Mouse (Mus musculus): Measurements from ENCODE around the gene Rab3a.
A peak's percentile ranks its signal among the peaks of the same experiment; 100 is the strongest.

The Rab3a gene

DNA sequence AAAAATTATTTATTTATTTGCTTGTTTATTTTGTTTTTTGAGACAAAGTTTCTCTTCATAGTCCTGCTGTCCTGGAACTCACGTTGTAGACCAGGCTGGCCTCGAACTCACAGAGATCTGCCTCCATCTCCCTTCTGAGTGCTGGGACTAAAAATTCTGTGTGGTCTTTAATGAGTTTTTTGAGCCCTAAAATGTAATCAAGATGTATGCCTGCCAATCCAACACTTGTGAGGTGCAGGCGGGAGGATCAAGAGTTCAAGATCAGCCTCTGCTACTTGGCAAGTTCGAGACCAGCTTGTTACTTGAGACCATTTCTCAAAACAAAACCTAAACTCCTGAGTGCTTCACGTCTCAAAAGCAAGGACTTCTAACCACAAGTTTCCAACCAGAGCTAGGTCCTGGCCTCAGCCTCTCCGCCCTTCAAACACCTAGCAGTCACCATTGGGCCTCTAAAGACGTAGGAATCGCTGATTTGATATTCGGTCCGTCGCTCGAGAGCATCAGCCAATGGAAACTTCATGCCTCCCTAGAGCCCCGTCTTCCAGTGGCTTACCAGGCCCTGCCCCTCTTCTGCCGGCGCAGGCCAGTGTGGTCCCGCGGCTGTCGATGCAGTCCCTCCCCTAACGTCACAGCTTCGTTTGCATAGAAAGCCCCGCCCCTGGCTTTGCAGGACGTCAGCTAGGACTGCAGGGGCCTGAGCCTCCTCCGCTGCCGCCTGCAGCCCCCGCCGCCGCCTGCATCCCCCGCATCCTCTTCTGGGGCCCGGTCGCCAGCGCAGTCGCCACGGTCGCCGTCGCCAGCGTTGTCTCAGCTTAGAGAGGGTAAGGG is at the start of gene Rab3a:
TSS of gene Rab3a (plus strand) at position 637 of the 828 bp plus-strand sequence.
- peak; percentile 94 for ATAC-seq (ENCODE audit: insufficient number of reproducible peaks, low FRiP score, low TSS enrichment)

DNA sequence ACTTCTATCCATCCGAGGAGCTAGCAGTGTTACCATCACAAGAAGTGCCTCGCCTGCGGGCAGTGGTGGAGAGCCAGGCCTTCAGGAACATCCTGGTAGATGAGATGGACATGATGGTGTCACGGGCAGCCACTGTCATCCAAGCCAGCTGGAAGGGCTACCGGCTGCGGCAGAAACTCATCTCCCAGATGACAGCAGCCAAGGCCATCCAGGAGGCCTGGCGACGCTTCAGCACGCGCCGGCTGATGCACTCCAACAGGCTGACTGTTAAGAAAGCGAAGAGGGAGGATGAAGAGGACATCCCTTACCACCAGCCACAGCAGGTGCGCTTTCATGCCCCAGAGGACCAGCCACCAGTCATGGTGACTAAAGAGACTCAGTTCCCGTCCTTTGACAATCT is 46.2 kb upstream of the Rab3a start:
- no peak for ATAC-seq (ENCODE audit: insufficient number of reproducible peaks, low FRiP score, low TSS enrichment)

DNA sequence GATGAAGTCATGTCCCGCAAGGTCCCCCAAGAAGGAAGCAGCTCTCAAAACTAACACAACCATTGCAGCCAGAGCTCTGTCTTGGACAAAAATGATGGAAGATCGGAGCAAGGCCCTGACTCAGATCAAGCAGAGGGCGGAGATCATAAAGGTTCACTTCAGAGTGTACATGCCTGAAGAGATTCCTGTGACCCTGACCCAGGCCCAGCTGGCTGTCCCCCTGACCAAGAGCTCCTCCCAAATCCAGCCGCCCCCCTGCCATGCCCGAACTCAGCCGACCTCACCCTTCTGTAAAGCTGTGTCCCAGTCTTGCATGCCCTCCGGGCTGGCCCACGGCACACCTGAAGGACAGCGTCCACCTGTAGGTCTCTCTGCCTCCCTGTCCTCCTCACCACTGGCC is 44.7 kb upstream of the Rab3a start:
- ATAC-seq (ENCODE audit: insufficient number of reproducible peaks, low FRiP score, low TSS enrichment), result no peak

- no peak for ATAC-seq (ENCODE audit: insufficient number of reproducible peaks, low FRiP score, low TSS enrichment)
Measured at GRCm38 (mm10) chr8:70710296-70710695, 44.2 kb upstream of the Rab3a start.

DNA sequence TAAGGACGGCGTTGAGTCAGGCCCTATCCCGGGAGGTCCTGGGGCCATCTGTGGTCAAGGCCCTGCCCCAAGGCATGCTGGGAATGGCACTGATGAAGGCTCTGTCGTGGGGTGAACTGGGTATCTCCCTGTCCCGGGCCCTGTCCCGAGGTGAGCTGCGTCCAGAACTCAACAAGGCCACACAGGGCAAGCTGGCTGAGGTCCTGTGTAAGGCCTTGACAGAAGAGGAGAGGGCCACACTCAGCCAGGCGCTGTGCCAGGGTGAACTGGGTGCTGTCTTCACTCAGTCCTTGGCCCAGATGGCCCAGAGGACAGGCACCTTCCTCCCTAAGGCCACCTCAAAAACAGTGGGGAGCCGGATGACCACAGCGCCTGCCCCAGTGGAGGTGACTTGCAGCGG is 43.4 kb upstream of the Rab3a start:
- ATAC-seq (ENCODE audit: insufficient number of reproducible peaks, low FRiP score, low TSS enrichment), result no peak

DNA sequence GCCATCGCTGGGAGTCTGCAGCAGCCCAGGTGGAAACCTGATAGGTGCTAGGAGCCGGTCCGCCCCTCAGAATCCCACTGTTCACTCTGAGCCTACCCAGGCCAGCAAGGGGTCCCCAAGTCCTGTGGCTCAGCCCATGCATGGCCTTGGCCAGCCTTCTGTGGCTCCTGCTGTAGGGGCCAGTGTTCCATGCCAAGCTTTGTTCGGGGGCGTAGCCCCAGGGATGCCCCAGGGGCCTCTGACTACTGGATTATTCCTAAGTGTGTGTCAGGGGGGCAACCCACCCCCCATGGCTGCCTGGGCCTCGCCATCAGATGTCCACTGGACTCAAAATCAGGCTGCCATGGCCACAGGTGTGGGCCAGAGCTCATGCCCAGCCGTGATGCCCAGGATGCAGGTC is 40.5 kb upstream of the Rab3a start:
- no peak for ATAC-seq (ENCODE audit: insufficient number of reproducible peaks, low FRiP score, low TSS enrichment)

DNA sequence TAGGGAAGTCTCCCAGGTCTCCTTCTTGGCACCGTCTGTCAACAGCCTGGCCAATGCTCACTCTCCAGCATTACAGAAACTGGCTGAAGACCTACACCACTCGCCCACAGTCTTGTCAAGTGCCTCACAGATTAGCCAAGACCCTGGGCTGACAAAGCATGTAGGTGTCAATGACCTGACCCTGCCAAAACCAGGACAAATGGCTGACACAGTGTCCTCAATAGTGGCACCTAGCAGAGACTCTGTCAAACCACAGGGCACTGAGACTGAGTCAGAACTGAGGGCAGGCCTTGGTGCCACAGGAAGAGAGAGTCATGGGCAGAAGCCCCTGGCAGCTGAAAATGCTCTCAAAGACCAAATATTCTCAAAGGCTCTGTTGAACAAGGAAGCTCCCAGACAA is 39.4 kb upstream of the Rab3a start:
- no peak for ATAC-seq (ENCODE audit: insufficient number of reproducible peaks, low FRiP score, low TSS enrichment)

DNA sequence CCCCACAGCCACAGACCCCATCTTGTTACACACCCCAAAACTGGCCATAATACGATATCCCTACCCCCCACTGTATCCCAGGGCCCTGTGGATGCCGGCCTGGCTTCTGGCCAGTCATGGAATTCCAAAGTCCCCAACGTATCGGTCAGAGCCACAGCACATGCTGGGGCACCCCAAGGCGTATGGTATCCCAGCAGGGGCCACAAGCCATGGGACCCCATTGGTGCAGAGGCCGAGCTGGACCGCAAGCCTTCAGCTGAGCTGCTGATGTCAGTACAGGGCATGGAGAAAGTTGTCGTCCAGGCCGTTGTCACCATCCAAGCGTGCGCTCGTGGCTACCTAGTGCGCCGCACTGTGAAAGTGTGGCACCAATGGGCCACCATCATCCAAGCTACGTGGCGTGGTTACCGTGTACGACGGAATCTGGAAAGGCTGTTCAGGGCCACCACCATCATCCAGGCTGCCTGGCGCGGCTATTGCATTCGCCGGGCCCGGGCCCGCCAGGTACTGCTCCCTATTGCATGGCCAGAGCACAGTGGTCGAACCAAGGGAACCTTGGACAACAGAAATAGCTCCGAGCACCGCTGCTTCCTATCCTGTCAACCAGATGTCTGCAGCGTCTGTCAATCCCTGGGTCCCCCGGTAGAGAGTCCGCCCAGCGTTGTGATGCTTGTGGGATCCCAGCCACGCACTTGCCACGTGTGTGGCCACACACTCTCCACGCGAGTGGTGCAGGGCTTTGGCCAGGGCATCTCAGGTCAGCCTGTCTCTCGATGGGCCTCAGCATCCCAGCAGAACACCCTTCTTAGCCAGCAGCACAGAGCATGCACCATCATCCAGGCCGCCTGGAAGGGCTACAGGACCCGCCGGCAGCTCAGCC is 37.7 kb upstream of the Rab3a start:
- no peak for ATAC-seq (ENCODE audit: insufficient number of reproducible peaks, low FRiP score, low TSS enrichment)

DNA sequence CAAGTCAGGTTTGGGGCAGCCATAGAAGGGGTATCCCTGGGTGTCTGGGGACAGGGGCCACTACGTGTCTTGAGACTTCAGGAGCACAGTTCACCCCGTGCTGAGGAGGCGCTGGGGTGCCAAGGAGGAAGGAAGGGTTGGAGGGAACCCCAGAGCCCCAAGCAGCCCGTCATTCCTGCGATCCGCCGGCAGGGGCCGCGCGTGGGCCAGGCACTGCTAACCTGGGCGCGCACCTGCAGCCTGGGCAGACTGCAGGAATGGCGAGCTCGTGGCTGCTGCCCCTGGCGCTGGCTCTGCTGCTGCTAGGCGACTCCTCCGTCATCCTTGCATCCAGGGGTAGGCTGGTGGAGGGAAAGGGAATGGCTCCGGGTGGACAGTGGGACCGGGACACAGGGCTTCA is 36.2 kb upstream of the Rab3a start, which contains the start of gene Gm3336:
TSS of gene Gm3336 (plus strand) at position 247 of the 400 bp plus-strand sequence.
- peak; percentile 65 for ATAC-seq (ENCODE audit: insufficient number of reproducible peaks, low FRiP score, low TSS enrichment)

- no peak for ATAC-seq (ENCODE audit: insufficient number of reproducible peaks, low FRiP score, low TSS enrichment)
Measured at GRCm38 (mm10) chr8:70719796-70720270, 34.6 kb upstream of the Rab3a start.

GRCm38 (mm10) chr8:70720739-70721138 is 33.7 kb upstream of the Rab3a start:
- no peak for ATAC-seq (ENCODE audit: insufficient number of reproducible peaks, low FRiP score, low TSS enrichment)

GRCm38 (mm10) chr8:70721601-70722000 is 32.9 kb upstream of the Rab3a start:
- no peak for ATAC-seq (ENCODE audit: insufficient number of reproducible peaks, low FRiP score, low TSS enrichment)

GRCm38 (mm10) chr8:70723486-70724210 is 30.8 kb upstream of the Rab3a start, which contains the start of gene Pde4c:
Gene Pde4c (plus strand): TSS chr8:70723720.
- no peak for ATAC-seq (ENCODE audit: insufficient number of reproducible peaks, low FRiP score, low TSS enrichment)

GRCm38 (mm10) chr8:70724216-70724615 is 30.3 kb upstream of the Rab3a start:
- ATAC-seq (ENCODE audit: insufficient number of reproducible peaks, low FRiP score, low TSS enrichment), result no peak

- no peak for ATAC-seq (ENCODE audit: insufficient number of reproducible peaks, low FRiP score, low TSS enrichment)
Measured at GRCm38 (mm10) chr8:70725792-70726447, 28.6 kb upstream of the Rab3a start.

DNA sequence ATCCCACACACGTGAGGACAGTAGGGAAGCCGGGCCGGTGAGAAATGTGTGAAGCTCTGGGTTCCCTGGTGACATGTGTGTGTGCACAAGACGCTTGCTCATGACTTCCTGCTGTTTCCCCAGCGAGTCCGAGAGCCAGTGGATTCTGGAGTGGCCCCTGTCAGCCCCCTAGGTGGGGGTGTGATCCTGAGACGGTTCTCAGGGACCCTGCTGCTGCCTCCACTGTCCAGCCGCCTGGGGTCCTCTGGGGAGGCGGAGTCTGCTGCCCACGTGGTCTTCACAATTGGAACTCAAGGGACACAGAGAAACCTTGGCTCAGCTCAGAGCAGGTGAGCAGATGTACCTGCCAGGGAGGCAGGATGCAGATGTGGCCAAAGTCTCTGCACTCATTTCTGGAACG is 27.8 kb upstream of the Rab3a start:
- no peak for ATAC-seq (ENCODE audit: insufficient number of reproducible peaks, low FRiP score, low TSS enrichment)

GRCm38 (mm10) chr8:70729808-70730475 is 24.5 kb upstream of the Rab3a start:
- no peak for ATAC-seq (ENCODE audit: insufficient number of reproducible peaks, low FRiP score, low TSS enrichment)

DNA sequence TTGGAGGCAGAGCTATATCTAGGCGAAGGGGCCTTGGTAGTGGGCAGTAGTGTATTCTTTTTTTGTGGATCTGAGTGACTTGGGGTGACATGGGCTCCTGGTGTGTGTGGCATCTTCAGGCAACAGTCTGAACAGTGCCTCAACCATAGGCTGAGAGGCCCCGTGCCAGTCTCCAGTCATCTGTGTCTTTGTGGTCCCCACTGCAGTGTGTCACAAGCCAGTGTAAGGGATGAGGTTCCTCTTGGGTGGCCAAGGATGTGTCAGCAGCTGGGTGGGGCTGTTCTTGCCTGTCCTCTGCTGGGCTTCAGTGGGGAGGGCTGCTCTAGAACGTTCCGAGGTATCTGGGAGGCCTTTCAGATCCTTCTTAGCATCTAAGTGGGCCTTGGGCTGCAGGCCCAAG is 23.5 kb upstream of the Rab3a start:
- ATAC-seq (ENCODE audit: insufficient number of reproducible peaks, low FRiP score, low TSS enrichment), result no peak

DNA sequence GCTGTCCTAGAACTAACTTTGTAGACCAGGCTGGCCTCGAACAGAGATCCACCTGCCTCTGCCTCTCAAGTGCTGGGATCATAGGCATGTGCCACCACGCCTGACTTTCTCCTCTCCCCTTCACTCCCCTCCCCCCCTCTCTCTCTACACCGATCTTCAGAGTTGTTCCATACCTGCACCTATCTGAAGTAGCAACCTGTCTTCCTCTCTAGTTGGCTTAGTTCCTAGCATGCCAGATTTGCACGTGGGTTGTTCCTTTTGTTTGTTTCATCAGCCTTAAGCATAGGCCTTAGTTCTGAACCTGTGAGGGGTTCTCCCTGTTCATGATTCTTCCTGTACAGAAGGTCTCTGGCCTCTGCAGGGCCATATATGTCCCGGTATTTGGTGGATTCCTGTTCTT is 16.8 kb upstream of the Rab3a start:
- no peak for ATAC-seq (ENCODE audit: insufficient number of reproducible peaks, low FRiP score, low TSS enrichment)
